Mouse (Mus musculus) thymus, adult 18-20 months (tissue): ENCODE measurements around the gene Dtnb.

ENCODE experiments used
- DNase-seq, 2 experiments: peaks; one replicate each; pipeline ENCODE4 v3.0.0; 2022; ENCODE audit warnings: mixed read lengths in 2 of 2

The Dtnb gene

DNA sequence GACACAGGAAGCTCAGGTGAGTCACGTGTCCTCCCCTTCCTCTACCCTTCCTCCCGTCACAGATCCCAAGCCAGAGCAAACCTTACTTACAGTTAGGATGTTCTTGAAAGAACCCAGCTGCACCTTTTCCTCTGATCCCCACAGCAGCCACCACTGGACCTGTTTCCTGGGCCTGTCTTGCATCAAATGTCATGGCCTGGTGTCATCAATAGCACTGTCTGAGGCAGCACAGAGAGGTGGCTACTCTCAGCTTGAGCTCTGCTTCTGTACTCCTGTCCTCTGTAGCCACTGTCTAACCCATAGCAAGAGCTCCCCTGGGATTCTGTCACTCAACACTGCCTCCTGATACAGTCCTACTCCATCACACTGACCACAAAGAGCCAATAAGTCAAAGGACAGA lies 207.5 kb downstream of the Dtnb start:
- no peak for DNase-seq

- DNase-seq = peak; percentile 51 to 66
These were observed 208.3 kb downstream of the Dtnb start for GRCm38 (mm10) chr12:3780405-3780891.

- DNase-seq = peak; percentile 17 to 23
These were observed 208.8 kb downstream of the Dtnb start for GRCm38 (mm10) chr12:3780931-3781471.

GRCm38 (mm10) chr12:3781482-3781881 lies 209.3 kb downstream of the Dtnb start:
- peak; percentile 84 to 85 for DNase-seq

DNA sequence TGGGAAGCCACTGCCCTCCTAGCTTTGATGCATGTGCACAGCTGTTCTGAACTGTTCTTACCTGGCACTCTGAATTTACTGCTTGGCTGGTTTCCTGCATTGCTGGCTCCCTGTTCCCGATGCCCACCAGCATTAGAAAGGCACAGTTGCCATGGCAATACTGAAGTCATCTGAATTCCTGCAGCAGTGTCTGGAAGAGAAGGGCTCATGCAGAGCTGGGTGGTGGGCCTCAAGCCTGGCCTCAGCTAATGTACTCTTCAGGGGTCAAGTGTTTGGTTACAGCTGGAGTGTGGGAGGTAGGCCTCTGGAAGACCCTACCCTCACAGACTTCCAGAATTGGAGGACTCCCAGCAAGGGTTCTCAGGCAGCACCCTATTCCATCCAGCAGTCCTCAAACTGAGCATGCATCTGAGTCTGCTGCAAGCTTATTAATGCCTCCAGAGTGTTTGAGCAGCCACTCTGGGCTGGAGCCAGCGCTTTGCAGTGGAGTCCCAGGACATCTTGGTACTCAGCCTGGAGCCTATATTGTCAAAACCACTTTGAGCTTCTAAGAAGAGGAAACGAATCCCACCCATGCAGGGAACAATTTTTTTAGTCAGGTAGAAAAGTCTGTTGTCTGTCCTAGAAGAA lies 211.1 kb downstream of the Dtnb start:
- DNase-seq = no peak

GRCm38 (mm10) chr12:3784258-3784657 lies 212.1 kb downstream of the Dtnb start:
- no peak for DNase-seq

- no peak for DNase-seq
These were observed 212.5 kb downstream of the Dtnb start for GRCm38 (mm10) chr12:3784729-3785128.

- DNase-seq = no peak
These were observed 214.9 kb downstream of the Dtnb start for GRCm38 (mm10) chr12:3787041-3787440.

- no peak for DNase-seq
These were observed 215.4 kb downstream of the Dtnb start for GRCm38 (mm10) chr12:3787541-3787940.

GRCm38 (mm10) chr12:3788421-3789051 lies 216.4 kb downstream of the Dtnb start:
- DNase-seq = no peak

DNA sequence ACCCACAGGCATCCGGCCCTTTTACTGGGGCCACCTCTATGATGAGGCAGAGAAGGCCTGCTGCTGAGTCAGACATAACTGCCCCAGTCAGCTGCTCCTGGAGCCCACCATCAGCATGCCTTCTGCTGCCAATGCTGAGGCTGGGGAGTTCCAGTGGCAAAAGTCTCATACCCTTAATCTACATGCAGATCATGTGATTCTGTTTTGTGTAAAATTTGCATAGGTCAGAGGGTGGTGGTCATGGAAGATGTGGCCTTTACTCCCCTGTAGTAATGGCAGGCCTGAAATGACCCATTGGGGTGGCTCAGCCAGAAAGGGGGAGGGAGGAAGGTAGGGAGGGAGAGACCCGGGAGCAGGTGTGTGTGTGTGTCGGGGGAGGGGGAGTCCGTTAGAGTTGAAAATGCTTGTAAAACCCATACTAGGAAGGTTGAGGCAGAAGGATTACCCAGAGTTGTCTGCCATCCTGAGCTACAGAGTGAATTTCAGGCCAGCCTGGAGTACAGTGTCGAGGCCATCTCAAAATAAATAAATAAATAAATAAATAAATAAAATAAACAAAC lies 217.5 kb downstream of the Dtnb start:
- DNase-seq = no peak

DNA sequence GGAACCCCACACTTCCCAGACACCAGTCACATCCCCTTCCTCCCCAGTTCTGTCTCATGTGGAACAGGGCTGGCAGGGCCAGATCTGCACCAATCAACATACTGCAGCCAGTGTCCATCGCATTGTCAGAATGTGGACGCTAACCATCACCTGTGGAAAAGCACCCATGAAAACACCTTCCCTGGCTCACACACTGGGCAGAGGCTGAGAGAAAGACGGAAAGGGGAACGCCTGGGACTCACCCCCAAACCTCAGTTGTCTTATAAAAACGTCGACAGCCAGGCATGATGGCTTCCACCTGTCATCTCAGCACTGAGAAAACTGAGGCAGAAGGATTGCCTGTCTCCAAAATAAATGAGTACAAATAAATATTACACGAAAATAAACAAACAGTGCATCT lies 219.1 kb downstream of the Dtnb start:
- DNase-seq = no peak

DNA sequence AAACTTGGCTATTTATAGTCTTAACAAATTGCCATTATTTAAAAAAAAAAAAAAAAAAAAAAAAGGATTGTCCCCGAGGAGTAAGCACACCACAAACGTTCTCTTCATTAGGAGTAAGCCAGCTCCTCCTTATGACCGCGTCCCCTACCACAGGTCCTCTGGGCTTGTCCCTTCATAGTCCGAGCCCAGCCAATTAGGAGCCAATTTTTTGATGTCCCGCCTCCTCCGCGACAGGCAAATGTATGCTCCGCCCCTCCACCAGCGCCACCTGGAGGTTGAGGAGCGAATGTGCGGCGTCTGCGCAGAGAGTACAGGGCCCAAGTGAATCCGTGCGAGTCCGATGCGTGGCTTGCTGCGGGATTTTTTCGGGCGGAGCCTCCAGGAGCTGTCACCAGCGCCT lies 219.6 kb downstream of the Dtnb start:
- DNase-seq = peak; percentile 72 to 84

DNA sequence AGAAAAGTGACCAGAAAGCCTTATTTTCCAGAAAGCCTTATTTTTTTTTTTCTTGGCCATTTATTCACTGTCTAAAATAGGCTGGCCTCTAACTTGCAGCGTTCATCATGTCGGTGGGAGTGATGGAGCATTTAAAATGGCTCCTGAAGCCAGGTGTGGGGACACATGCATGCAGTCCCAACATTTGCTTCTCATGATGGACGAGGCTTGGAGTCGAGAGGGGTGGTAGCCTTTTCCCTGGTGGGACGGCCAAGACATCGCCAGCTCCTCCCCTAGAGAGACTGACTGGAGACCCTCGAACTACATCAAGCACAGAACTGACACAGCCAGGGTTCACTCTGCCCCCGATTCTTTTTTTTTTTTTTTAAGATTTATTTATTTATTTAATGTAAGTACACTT lies 220.1 kb downstream of the Dtnb start:
- no peak for DNase-seq

GRCm38 (mm10) chr12:3795569-3795968 lies 223.4 kb downstream of the Dtnb start:
- DNase-seq = no peak

DNA sequence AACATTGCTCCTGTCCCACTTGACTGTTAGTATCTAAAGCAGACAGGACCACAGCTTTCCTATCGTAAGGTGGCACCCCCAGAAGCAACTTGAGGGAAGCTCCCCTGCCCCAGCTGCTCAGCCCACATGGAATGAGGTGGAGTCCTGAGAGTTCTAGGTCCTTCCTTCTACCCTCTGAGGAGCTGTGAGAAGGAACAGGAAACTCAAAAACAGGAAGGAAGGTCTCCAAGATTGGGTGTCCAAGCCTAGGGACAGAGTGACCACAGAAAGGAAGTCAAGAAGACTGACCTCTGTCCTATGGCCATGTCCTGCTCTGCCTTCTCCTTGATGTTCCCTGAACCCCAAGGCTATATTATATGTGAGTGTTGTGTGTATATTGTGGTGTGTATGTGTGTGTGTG lies 227.4 kb downstream of the Dtnb start:
- no peak for DNase-seq

GRCm38 (mm10) chr12:3805852-3806251 lies 233.7 kb downstream of the Dtnb start, which contains the start of gene Dnmt3a:
Gene Dnmt3a, plus strand, starts transcription at chr12:3806007.
- DNase-seq = peak in 1 of 2 experiments; percentile 34

- DNase-seq = peak; percentile 64 to 70
These were observed 234.1 kb downstream of the Dtnb start for GRCm38 (mm10) chr12:3806271-3806684.

DNA sequence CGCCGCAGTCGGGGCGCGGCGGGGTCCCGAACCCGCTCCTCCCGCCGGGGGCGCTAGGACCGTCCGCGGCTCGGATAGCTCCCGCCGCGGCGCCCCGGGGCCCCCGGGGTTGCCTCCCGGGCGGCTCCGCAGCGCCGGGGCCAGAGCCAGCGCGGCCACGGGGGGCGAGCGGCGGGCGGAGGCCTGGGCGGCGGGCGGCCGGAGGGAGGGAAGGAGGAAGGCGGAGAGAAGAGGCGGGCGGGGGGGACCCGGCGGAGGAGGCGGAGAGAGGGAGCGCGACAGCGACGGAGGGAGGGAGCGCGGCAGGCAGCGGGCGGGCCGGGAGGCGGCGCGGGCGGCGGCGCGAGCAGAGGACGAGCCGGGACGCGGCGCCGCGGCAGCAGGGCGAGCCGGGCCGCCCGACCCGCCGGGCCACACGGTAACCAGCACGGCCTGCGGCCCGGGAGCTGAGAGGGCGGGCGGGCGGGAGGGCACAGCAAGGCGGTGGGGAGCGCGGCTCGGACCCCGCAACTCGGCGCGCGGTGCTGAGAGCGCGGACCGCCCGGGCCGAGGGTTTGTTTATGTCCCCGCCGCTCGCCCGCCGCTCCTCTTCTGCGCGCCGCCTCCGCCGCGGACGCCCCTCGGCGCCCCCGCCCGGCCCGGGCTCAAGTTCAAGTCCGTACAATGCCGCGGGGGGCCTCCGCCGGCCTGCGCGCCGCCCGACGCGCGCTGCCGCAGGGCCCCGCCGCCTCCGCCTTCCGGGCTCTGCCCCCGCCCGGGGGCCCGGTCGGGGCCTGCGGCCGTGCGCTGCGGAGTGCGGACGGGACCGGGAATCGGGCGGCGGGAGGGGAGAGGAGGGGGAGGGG lies 234.7 kb downstream of the Dtnb start:
- peak; percentile 50 to 54 for DNase-seq

GRCm38 (mm10) chr12:3807548-3808395 lies 235.6 kb downstream of the Dtnb start:
- peak; percentile 57 to 64 for DNase-seq

GRCm38 (mm10) chr12:3808396-3808981 lies 236.3 kb downstream of the Dtnb start:
- no peak for DNase-seq
